Mouse (Mus musculus): ENCODE measurements around the gene Upb1.

The Upb1 gene

DNA sequence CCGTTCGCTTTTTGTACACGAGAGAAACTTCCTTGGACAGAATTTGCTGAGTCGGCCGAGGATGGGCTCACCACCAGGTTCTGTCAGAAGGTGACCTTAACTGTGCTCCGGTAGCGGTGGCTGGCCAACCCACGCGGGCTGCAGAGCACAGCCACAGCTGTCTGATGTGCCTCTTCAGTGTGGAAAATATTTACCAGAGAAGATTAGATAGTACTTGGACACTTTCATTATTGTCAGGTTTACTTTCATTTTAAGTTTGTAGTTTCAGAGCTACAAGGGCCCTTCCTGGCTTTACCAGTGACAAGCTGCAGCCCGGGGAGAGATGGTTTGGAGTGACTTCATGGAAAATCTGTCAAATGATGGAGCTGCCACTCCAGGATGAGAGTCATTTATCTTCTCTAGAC, 23.6 kb downstream of the Upb1 start:
- no peak for DNase-seq (ENCODE audit: low spot score)

DNA sequence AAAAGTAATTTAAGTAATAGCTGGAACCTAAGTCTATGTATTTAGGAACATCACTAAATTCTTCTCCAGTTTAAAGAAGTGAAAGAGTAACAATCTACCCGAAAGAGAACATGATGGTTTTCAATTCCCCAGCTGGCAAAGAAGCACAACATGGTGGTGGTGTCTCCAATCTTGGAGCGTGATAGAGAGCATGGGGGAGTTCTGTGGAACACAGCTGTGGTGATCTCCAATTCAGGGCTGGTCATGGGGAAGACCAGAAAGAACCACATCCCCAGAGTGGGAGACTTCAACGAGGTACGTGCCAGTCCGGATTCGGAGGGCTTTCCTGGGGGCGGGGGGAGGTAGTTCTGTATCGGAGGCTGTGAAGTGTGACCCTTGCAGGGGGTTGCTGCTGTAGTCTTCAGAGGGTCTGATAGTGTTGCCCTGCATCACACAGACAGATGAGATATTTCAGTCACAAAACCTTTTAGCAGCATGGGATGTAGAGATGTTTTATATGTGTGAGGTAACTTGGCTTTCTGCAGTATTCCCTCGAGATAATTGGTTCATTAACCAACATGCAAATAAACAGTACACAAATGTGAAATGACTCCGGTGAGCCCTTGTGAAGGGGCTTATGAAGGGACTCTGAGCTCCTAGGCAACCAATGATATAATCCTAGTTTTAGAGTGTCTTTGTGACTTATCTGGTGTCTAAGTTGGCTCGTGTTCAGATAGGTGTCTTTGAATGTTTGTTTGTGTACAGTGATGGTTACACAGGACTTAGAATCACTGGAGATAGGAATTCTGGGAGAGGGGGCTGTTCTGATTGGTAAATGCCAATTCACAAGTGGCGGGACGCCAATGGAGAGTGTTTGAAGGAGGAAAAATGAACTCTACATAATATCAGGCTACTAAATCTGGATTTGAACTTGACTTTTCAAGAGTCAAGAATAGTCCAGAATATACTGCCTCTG, 27.4 kb downstream of the Upb1 start:
- no peak for DNase-seq (ENCODE audit: low spot score)

DNA sequence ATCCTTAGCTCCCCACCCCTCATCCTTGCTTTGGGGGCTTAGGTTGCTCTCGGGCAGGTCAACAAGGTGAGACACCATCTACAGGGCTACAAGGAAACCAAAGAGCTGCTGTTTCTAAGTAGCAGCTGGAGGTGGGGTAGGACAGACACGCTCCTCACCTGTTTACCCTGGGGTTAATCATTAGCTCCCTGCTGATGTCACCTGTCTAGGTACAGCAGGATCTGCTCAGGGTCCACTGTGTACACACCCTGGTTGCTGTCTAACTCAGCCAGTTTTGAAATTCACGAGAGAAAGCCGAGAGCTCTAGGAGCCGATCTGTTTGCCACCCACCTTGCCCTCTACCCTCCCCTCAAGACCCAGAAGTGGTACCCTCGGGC, 28.1 kb downstream of the Upb1 start:
- DNase-seq (ENCODE audit: low spot score) = no peak

DNA sequence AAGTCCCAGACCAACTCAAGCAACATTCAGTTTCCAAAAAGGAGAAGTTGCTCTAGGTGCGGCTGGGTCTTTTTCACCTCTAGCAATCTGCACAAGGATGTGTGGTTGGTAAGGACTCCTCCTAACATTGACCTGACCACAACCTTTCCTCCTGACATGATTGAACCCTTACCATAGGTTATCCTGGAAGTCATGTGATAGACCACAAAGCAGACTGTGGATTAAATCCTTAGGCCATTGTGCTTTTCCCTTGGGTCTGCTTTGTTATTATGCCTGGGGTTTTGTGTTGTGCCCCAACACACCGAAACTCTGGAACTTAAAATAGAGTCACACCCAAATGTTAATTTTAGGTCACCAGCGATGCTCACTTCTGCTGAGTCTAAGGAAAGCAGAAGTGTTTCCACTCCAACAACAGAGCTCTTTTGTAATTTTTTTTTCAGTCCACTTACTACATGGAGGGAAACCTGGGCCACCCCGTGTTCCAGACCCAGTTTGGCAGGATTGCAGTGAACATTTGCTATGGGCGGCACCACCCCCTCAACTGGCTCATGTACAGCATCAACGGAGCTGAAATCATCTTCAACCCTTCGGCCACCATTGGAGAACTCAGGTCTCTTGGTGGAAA, 28.7 kb downstream of the Upb1 start:
- DNase-seq (ENCODE audit: low spot score) = no peak

DNA sequence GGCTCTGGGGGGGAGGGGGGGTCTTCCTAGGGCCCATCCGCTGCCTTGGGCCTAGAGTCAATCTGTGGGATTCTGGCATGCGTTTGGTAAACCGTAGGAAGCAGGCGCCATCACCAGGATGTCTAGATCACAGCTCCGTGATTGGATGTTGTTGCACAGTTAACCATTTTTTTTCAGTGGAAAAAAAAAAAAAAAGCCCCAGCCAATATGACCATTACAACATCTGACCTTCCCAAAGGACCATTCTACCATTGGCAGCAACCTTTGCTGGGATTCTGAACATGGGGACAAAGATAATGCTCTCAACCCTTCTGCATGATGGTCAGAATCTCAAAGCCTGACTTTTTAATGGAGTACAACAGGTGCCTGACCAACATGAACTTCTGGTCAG, 29.2 kb downstream of the Upb1 start:
- DNase-seq (ENCODE audit: low spot score) = no peak

DNA sequence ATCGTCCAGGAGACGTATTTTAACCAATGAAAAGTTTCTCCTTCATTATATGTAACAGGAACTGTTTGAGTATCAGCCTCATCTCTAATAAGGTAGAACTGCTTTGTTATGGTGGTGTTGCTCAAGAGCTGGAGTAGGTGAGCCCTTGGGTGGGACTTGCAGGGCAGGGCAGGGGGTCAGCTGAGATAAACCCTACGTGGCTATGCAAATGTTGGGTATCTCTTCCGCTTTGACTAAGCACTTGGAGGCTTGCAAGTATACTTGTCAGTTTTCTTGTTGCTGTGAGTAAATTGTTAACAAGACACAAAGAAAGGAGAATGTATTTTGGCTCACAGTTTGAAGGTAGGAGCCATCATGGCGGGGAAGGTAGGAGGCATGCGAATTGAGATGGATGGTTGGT, 29.7 kb downstream of the Upb1 start:
- no peak for DNase-seq (ENCODE audit: low spot score)

DNA sequence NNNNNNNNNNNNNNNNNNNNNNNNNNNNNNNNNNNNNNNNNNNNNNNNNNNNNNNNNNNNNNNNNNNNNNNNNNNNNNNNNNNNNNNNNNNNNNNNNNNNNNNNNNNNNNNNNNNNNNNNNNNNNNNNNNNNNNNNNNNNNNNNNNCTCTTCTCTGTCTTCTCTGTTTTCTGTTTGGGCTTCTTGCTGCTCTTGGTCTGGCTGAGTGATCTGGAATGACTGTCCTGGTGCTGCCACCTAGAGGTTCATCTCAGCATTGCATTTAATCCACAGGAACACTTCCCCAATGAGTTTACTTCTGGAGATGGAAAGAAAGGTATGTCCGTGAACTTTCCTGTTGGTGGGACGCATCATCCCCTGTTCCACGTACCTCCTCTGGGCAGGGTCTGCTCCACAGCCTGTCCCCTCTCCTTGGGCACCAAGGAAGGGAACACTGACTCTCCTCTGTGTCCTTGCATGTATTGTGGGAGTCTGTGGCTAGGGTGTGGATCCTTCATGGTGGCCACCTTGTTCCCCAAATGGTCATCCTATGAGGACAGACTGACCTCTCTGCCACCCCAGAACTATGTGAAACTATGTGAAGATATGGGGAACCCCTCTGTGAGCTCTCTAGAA, 35.8 kb downstream of the Upb1 start:
- DNase-seq (ENCODE audit: low spot score) = peak; percentile 43

DNA sequence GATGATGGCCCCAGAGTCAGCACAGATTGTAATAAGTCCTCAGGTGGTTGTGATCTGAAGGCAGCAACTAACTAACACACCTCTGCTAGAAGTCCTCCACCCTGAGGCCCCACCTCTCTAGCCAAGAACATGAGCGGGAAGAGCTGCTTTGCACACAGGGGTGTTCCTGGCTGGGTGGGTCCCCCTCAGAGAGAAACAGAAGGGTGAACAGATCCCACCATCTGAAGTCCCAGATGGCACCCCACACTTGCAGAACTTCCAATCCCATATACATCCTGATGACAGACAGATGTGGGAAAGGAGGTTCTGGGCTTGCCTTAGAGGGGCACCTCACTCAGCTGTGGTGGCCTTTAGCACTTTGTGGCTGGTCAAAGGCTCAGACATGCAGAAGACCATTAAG, 36.4 kb downstream of the Upb1 start:
- DNase-seq (ENCODE audit: low spot score) = no peak

DNA sequence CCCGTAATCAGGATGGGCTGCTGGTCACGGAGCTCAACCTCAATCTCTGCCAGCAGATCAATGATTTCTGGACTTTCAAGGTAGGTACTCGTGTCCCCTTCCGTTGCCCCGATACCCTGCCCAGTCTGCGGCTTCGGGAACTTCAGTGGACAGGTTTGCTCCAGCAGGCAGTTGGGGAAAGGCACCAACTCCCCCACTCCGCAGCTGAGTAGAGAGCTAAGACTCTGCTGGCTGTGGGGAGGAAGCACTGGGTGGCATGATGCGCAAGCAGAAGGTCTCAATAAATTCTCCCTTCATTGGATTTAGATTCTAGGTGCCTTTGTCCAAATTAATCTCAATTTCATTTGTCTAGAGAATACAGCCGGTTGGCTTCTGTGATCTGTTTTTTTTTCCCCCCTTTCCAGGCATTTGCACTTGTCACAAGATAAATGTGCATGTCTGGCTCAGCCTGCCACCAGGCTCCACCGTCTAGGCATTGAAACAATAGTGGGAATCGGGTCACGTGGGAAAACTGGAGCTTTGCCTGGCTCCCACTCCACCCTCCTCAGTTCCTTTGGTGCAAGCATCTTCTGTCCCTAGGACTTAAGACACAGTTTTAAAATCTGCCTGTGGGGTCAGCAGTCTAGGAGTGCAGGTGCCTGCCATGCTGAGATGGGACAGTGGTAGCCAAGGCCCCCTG, 37.4 kb downstream of the Upb1 start:
- no peak for DNase-seq (ENCODE audit: low spot score)

DNA sequence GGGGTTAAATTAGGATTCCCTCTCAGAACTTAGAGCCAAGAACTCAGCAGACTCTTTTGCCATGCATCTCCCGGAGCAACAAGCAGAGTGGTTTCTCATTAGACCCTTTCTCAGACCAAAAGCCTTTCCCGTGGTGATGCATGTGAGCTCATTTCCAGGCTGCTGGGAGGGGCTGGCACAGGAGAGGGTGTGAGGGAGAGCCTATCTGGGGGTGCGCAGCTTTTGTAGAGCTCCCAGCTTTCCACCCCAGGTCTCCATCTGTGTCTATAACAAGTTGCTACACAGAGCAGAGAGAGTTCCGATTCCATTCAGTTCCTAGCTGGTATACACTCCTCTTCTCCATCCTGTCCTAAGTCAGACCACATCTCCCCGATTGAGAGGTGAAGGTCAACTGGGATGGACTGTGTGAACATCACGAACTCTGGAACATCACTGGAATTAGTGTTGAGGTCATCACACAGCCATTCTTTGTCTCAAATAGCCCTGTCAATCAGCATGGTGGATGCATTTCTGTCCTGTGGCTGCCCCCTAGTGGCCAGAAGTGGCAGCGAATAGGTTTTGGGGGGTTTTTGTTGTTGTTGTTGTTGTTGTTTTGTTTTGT, 38.4 kb downstream of the Upb1 start:
- no peak for DNase-seq (ENCODE audit: low spot score)

DNA sequence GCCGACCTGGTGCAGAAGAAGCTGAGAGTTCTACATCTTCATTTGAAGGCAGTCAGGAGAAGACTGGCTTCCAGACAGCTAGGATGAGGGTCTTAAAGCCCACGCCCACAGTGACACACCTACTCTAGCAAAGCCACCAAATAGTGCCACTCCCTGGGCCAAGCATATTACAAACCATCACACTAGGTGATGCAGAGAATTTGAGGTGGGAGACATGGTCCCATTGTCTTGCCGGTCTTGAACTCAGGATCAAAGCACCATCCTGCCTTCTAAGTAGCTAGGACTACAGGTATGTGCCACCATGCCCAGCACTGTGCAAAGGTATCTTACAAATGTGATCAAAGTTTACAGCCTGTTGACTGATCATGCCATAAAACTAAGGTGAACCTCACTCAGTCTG, 39.8 kb downstream of the Upb1 start:
- DNase-seq (ENCODE audit: low spot score) = no peak

DNA sequence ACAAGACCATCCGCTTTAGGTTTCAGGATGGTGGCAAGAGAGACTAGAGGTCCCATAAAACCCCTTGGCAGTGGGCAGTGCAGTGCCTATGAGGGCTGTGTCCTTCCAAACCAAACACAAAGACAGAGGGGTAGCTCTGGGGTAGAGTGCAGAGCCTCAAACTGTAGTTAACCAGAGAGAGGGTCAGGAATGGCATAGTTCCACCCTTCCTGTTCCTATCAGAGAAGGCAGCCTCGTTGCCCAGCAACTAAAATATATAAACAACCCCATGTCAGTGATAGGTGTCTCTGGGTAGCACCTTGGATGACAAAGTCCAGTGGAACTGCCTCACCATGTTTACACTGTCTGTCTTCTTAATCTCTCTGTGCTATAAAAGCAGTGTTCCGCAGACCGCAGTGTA, 40.9 kb downstream of the Upb1 start:
- no peak for DNase-seq (ENCODE audit: low spot score)

DNA sequence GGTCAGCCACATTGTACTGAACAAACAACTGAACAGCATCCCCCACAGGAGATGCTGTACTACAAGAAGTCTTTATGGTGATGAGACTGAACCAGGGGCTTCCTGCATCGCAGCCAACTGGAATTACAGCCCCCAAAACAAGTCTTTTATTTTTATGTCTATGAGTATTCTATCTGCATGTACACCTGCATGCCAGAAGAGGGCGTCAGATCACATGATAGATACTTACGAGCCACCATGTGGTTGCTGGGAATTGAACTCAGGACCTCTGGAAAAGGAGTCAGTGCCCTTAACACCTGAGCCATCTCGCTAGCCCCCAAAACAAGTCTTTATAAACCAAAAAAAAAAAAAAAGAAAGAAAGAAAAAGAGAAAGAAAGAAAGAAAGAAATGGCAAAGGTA, 42.1 kb downstream of the Upb1 start:
- no peak for DNase-seq (ENCODE audit: low spot score)

DNA sequence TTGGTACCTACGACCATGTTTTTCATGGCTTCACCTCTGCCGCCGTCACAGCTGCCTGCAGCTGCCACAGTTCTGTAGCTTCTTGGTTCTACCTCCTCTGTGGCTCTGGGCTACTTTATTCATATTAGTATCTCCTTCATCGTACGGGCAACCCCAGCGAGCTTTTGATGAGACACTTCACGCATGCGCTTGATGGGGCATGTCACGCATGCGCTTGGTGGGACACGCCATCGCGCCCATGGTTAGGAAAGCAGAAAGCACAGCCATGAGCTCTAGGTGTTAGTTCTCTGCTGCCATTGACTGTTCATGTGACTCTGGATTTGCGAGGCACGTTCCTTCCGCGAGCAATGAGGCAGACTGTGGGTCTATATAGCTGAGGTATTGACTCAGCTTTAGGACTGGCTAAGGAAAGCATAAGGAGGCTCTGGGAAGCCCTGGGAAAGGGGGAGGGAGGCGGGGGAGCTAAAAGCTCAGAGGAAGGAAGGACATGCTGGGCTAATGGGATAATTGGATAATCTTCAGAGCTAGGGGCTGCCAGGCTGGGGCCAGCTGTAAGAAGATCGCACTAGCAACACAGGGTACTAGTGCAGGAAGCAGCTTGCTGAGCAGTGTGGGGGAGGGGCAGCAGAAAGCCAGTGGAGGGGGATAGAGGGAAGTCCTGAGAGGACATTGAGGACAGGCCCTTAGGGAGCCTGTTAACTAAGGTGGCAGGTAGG, 43.4 kb downstream of the Upb1 start:
- DNase-seq (ENCODE audit: low spot score) = no peak

DNA sequence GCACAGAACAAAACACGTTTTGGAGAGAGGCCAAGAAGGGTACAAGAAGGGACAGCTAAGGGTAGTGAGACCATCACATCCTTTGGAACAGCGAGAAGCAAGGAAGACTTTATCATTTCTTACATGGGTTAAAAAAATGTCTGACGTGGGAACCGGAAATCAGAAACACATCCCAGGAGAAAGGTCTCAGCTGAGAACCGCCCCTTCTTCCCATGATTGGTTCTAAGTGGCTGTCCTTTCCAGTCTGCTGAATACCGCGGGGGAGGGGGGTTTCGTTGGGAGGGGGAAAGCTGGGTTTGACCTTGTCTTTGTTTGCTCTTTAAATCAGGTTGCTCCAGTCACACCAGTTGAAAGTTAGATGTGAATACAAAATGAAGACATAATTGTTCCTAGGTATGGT, 44.1 kb downstream of the Upb1 start:
- no peak for DNase-seq (ENCODE audit: low spot score)

DNA sequence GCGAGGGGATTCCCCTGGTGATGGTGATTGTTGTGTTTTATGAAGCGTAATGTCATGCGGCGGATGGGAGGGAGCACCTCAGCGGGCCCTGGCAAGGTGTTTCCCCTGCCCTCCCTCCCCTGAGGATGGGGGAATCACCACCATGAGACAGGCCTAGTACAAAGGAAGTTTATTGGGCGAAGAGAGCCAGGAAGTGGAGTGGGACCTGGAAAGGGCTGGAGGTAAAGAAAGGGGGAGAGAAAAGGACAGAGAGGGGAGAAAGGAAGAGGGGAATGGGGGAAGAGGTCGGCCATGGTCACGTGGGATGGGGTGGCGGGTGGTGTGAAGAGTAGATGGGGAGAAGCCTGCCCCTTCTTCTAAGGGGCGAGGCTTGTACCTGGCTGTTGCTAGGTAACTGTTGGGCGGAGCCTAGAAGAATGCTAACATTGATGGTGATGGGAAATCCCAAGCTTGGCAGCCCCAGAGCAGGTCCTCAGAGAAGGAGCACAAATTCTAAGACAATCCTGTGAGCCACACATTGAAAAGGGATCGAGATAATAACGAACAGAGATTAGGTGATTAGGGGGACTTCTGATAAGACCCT, 45.7 kb downstream of the Upb1 start:
- DNase-seq (ENCODE audit: low spot score) = no peak

DNA sequence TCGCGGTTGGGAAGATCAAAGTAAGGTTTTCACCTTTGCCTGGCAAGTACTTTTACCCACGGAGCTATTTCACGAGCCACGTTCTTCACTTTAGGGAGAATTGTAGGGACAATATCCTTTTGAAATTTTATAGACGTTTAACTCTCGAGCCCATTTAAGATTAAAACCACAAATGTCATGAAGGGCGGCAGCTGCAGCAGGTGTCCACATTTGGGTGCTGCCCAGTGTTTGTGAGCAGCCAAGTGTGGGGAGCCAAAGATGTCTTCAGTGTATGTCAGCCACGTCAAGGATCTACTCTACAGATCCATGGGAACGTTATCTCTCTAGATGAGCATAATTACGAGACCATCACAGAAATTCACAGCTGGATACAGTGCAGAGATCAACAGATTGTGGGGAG, 46.6 kb downstream of the Upb1 start:
- no peak for DNase-seq (ENCODE audit: low spot score)

DNA sequence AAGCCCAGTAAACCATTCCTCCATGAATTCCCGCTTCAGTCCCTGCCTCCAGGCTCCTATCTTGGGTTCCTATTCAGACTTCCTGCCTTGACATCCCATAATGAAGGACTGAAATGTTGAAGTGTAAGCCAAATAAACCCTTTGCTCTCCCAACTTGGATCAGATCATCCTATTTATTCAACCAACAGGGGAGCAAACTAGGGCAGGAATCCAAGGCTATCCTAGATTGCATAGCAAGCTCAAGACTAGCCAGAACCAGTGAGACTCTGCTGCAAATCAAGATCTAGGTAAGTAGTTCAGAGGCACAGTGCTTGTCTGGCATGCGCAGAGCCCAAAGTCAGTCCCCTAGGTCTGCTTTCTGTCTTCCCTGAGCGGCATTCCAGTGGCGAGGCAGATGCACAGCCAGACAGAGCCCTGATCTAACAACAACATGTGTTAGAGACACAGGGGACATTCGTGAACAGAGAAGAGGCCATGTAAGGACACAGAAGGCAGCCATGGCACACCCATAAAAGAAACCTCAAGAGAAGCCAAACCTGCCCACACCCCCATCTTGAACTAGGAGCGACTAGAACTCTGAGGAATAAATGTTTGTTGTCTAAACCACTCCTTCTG, 48.0 kb downstream of the Upb1 start:
- DNase-seq (ENCODE audit: low spot score) = no peak

DNA sequence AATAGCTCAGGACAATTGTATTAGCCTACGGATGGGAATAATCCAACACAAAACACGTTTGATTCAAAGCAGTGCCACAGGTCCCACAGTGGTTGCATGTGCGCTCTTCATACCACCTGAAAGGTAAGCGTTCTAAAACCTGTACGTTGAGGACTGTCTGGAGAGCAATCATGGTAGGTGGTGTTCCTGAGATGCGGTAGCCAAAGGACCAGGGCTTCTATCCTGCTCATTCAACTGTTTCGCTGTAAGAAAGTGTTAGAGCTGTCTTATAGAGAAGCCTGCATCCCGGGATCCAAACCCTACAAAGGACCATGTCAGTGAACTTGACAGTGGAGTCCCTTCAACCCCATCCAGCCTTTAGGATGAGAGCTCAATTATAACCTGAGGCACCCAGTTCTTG, 49.4 kb downstream of the Upb1 start:
- DNase-seq (ENCODE audit: low spot score) = no peak

DNA sequence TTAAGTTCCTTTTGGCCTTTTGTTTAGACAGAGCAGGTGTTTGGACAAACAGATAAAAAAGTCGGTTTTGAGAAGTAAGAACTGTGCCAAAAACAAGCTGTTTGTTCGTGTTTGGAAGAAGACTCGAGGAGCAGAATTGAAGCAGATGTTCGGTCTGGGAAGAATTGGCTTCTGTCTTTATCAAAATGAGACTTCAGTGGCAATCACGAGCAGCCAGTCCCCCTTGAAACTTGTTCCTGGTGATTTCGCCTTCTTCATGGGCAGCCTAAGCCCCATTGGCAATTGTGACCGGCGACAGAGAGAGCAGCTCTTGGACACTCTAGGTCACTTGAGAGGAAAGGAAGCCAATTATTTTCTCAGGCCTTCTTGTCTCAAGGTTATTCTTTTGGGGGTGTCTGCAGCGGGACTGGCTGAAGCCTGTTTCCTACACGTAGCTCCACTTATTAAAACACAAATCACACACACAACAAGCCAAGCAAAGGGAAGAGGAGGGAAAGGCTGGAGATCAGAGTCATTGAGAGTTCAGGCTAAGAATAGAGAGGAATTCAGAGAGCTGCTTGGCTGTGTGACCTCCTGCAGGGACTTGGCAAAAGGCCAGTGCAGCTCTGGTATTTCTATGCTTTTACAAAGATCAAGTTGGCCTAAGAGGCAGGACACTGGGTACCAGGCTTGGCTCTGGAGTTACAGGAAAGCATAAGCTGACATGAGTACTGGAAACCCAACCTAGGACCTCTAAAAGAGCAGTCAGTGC, 50.3 kb downstream of the Upb1 start:
- DNase-seq (ENCODE audit: low spot score) = peak; percentile 55

Data from ovary, adult 18-20 months (tissue).